Comparison of ENCODE assay signal across 14 mouse cellular contexts in the genomic region with DNA sequence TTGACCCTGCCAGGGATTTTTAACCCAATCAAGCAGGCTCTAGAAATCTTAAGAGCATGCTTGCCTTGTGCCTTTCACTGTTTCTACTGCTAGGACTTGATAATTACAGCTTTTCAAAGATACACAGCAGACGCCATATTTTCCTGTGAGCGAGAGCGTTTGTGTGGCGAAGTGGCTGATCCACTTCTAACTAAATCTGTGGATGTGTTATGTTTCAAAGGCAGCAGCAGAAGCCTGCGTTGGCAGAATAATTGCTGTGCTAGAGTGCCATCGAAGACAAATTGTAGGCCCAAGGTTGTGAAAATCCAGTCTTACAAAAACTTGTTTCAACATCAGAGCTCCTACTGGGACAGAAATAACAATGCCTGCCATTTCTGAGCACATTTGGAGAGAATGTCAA.
DNase-seq lines count a peak whose midpoint lies in the region; ATAC-seq and TF ChIP-seq lines count a peak whose summit lies in the region.
"Had no signal": no experiment of that assay in that cellular context is flagged by ENCODE, and none has a peak within 500 bp of the region (broad histone marks: within the 10 kb centered on the region; RNA-seq: fewer than 3 reads in every experiment).

No protein-coding gene starts in this region.

- no peak overlapping the region for H3K4me2 ChIP-seq in heart, embryonic 13.5 days
- H3K4me2 ChIP-seq in midbrain, embryonic 11.5 days: no peak overlapping the region
- H3K4me2 ChIP-seq in midbrain, embryonic 13.5 days (replicated peaks): no peak overlapping the region
- no peak overlapping the region; the same call in 1 of the 2 replicates for H3K4me2 ChIP-seq in forebrain, embryonic 16.5 days (ENCODE audit: low read length)
- H3K4me2 ChIP-seq: hindbrain, embryonic 12.5 days had no signal

- no peaks in the 10 kb centered on the region for H3K36me3 ChIP-seq in heart, embryonic 13.5 days
- peaks cover 2% of the 10 kb centered on the region for H3K36me3 ChIP-seq in heart, adult 2 months (ENCODE audit: control insufficient read depth, insufficient read depth, low read length)
- H3K36me3 ChIP-seq in midbrain, embryonic 11.5 days (ENCODE audit: control insufficient read depth, insufficient read depth, low read length): no peaks in the 10 kb centered on the region
- H3K36me3 ChIP-seq in midbrain, embryonic 13.5 days: no peaks in the 10 kb centered on the region
- no peaks in the 10 kb centered on the region for H3K36me3 ChIP-seq in forebrain, embryonic 16.5 days (ENCODE audit: control insufficient read depth, insufficient read depth)
- H3K36me3 ChIP-seq: hindbrain, embryonic 12.5 days had no signal

- intact Hi-C loops in heart, adult 2 months (cut with DNase I): no loop called here

- H3K4me1 ChIP-seq in heart, embryonic 13.5 days: peaks cover 24% of the 10 kb centered on the region
- H3K4me1 ChIP-seq in heart, adult 2 months (ENCODE audit: control insufficient read depth, insufficient read depth, low read length): no peaks in the 10 kb centered on the region; the same call in 1 of the 2 replicates
- no peaks in the 10 kb centered on the region for H3K4me1 ChIP-seq in midbrain, embryonic 11.5 days (ENCODE audit: control insufficient read depth, insufficient read depth, low read length)
- H3K4me1 ChIP-seq in midbrain, embryonic 13.5 days (replicated peaks): no peaks in the 10 kb centered on the region
- peaks cover 6% of the 10 kb centered on the region for H3K4me1 ChIP-seq in forebrain, embryonic 16.5 days (replicated peaks; ENCODE audit: control insufficient read depth, insufficient read depth, low read length)
- no peaks in the 10 kb centered on the region for H3K4me1 ChIP-seq in olfactory bulb, adult 2 months (ENCODE audit: control insufficient read depth, insufficient read depth, low read length)
- H3K4me1 ChIP-seq: hindbrain, embryonic 12.5 days had no signal

- no peak for DNase-seq in heart, adult 2 months
- peak; percentile 51 for DNase-seq in midbrain, embryonic 11.5 days (ENCODE audit: low spot score, missing footprints)
- DNase-seq in cerebellum, adult 11-12 months: no peak
- DNase-seq in thymus, postnatal 0 days (ENCODE audit: low spot score): no peak
- DNase-seq: cerebellum, adult 9-10 months; lung, adult 18-20 months; spleen, adult 18-20 months had no signal

- peak overlapping the region; percentile 44 for H3K27ac ChIP-seq in heart, embryonic 13.5 days (replicated peaks)
- no peak overlapping the region for H3K27ac ChIP-seq in heart, adult 2 months
- H3K27ac ChIP-seq in midbrain, embryonic 11.5 days (ENCODE audit: low read depth, low read length): no peak overlapping the region
- no peak overlapping the region for H3K27ac ChIP-seq in midbrain, embryonic 13.5 days
- peak overlapping the region; percentile 42 for H3K27ac ChIP-seq in forebrain, embryonic 16.5 days (ENCODE audit: low read length)
- peak overlapping the region; percentile 77; the same call in 1 of the 2 replicates for H3K27ac ChIP-seq in olfactory bulb, adult 2 months (ENCODE audit: insufficient read depth, low read depth, low read length)
- H3K27ac ChIP-seq: hindbrain, embryonic 12.5 days had no signal

- H3K27me3 ChIP-seq in heart, embryonic 13.5 days (replicated peaks): no peaks in the 10 kb centered on the region
- no peaks in the 10 kb centered on the region for H3K27me3 ChIP-seq in heart, adult 2 months (ENCODE audit: control insufficient read depth, insufficient read depth, low read length)
- no peaks in the 10 kb centered on the region for H3K27me3 ChIP-seq in midbrain, embryonic 11.5 days (ENCODE audit: control insufficient read depth, insufficient read depth, low read length)
- no peaks in the 10 kb centered on the region for H3K27me3 ChIP-seq in midbrain, embryonic 13.5 days
- no peaks in the 10 kb centered on the region for H3K27me3 ChIP-seq in forebrain, embryonic 16.5 days (replicated peaks; ENCODE audit: control insufficient read depth, insufficient read depth, low read length)
- H3K27me3 ChIP-seq: hindbrain, embryonic 12.5 days had no signal

- no peak for ATAC-seq in heart, embryonic 13.5 days (ENCODE audit: extremely low read depth, insufficient number of reproducible peaks, low FRiP score, low TSS enrichment)
- ATAC-seq in midbrain, embryonic 11.5 days (ENCODE audit: low FRiP score): no peak
- ATAC-seq in midbrain, embryonic 13.5 days: no peak
- peak; percentile 50; the same call in 1 of the 2 replicates for ATAC-seq in forebrain, embryonic 16.5 days
- ATAC-seq: intestine, postnatal 0 days had no signal

- TF ChIP-seq EP300 in heart, adult 2 months (IDR thresholded peaks at IDR 0.05; ENCODE audit: insufficient read depth, low read depth, low read length): no peak

- no peak overlapping the region for H3K9ac ChIP-seq in heart, embryonic 13.5 days
- H3K9ac ChIP-seq in heart, adult 2 months (ENCODE audit: low read depth, low read length): no peak overlapping the region
- no peak overlapping the region for H3K9ac ChIP-seq in midbrain, embryonic 11.5 days (ENCODE audit: low read length)
- no peak overlapping the region for H3K9ac ChIP-seq in midbrain, embryonic 13.5 days (replicated peaks)
- no peak overlapping the region for H3K9ac ChIP-seq in forebrain, embryonic 16.5 days (replicated peaks; ENCODE audit: low read depth, low read length)
- H3K9ac ChIP-seq: hindbrain, embryonic 12.5 days had no signal

- WGBS in heart, embryonic 13.5 days: 72% methylated on average over 6 of the region's 6 CpGs
- WGBS in heart, adult 2 months: 78% methylated on average over 6 of the region's 6 CpGs
- WGBS in midbrain, embryonic 11.5 days: 88% methylated on average over 6 of the region's 6 CpGs
- 76% methylated on average over 6 of the region's 6 CpGs for WGBS in midbrain, embryonic 13.5 days
- WGBS in forebrain, embryonic 16.5 days: 41% methylated on average over 6 of the region's 6 CpGs
- WGBS in olfactory bulb, adult 2 months: 27% methylated on average over 6 of the region's 6 CpGs

- no peak for TF ChIP-seq POLR2A in heart, adult 2 months (IDR thresholded peaks at IDR 0.05; ENCODE audit: insufficient read depth, low read depth, low read length)
- TF ChIP-seq POLR2A in olfactory bulb, adult 2 months (IDR thresholded peaks at IDR 0.05; ENCODE audit: insufficient read depth, low read depth, low read length): no peak

- no peak overlapping the region for H3K4me3 ChIP-seq in heart, embryonic 13.5 days
- H3K4me3 ChIP-seq in heart, adult 2 months: no peak overlapping the region
- no peak overlapping the region for H3K4me3 ChIP-seq in midbrain, embryonic 11.5 days (ENCODE audit: low read depth, low read length)
- H3K4me3 ChIP-seq in midbrain, embryonic 13.5 days (replicated peaks): no peak overlapping the region
- H3K4me3 ChIP-seq in forebrain, embryonic 16.5 days (replicated peaks; ENCODE audit: low read length): no peak overlapping the region
- no peak overlapping the region for H3K4me3 ChIP-seq in olfactory bulb, adult 2 months (ENCODE audit: insufficient read depth, low read depth, low read length)
- H3K4me3 ChIP-seq: hindbrain, embryonic 12.5 days; myocyte had no signal

- no peak for TF ChIP-seq CTCF in heart, adult 2 months (IDR thresholded peaks at IDR 0.05)
- TF ChIP-seq CTCF in olfactory bulb, adult 2 months (IDR thresholded peaks at IDR 0.05; ENCODE audit: insufficient read depth, low read depth, low read length): no peak

- no peaks in the 10 kb centered on the region for H3K79me2 ChIP-seq in heart, adult 2 months (replicated peaks; ENCODE audit: control insufficient read depth, insufficient read depth, low read length)

- no peaks in the 10 kb centered on the region for H3K9me3 ChIP-seq in heart, embryonic 13.5 days
- H3K9me3 ChIP-seq in midbrain, embryonic 11.5 days (ENCODE audit: control insufficient read depth, low read length): no peaks in the 10 kb centered on the region
- H3K9me3 ChIP-seq in midbrain, embryonic 13.5 days: no peaks in the 10 kb centered on the region
- H3K9me3 ChIP-seq in forebrain, embryonic 16.5 days (ENCODE audit: control insufficient read depth, low read length): no peaks in the 10 kb centered on the region
- H3K9me3 ChIP-seq: hindbrain, embryonic 12.5 days had no signal

Comparison
In these comparisons a context has a peak if more than half of its experiments do, and no peak if none do; other contexts are left out.
1. H3K27ac ChIP-seq: peak in heart, embryonic 13.5 days (single experiment), forebrain, embryonic 16.5 days (single experiment) and olfactory bulb, adult 2 months (single experiment); none in heart, adult 2 months (single experiment), midbrain, embryonic 11.5 days (single experiment) and midbrain, embryonic 13.5 days (single experiment).